Mouse (Mus musculus): Measurements from ENCODE around the gene Ice2. TPM values are rescaled to one million over a fixed set of nuclear protein-coding genes. Genes with fewer than 3 reads are reported as not detected.

Ice2 gene
- total RNA-seq, 2 experiments from 2014 or later, result 8.6 to 10.2 TPM

DNA sequence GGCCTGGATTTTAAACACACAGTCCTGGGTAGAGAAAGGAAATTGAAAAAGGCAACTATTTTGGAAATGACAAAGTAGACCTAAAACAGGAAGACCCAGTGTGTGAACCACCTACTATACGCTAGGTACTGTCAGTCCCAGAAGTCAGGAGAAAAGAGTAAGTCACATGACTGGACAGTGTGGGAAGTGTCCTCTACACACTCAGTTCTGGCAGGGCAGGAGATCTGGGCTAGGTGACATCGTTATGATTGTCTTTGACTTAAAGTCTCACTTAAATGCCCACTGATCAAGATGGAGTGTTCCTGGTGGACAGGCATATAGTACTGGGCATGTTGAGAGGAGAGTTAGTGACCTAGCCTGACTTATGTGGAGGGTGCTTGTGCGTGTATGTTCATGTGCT, 59.4 kb downstream of the Ice2 start:
- intact Hi-C loops (cut with DNase I), result no loop called here
- DNase-seq, result no peak

DNA sequence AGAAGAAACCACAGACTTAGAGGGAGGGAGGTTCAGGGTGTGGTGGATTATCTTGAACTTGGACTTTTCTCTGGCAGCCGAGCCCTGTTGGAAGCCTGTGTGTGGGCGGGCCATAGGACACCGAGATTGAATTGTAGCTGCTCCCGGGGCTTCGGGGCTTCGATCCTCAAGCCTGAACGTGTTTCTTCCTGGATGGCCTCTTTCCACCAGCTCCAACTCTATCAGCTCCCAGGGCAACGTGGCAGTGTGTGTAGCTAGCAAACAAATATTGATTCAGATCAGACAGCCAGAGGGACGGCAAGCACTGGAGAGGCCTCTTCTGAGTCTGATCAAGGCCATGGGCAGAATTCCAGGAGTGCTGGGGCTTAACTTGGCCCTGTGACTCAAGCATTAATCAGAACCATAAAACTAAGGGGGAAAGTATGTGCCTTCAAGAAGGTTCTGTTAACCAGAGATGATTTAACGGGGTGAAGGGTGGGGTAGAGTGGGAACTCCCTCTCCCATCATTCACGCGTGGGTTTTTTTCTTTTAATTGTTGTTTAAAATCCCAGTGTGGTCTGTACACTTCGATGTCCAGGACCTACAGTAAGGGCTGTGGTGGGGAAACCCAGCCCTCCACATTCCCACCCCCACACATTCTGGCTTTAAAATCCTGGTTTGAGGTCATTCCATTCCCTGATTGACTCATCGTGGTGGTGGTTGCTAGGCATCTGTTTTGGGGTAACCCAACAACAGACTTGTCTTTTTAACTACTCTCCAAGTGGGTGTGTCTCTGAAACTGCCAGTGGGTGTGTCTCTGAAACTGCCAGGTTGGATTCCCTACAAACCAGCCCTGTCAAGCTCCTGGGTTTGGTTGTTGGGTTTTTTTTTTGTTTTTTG, 60.3 kb downstream of the Ice2 start:
- peak; percentile 81 to 83 for DNase-seq
- intact Hi-C loops (cut with DNase I), result loop anchor here (2.0 kb wide), 1 partner anchor 15 kb away; no protein-coding TSS in a partner anchor

DNA sequence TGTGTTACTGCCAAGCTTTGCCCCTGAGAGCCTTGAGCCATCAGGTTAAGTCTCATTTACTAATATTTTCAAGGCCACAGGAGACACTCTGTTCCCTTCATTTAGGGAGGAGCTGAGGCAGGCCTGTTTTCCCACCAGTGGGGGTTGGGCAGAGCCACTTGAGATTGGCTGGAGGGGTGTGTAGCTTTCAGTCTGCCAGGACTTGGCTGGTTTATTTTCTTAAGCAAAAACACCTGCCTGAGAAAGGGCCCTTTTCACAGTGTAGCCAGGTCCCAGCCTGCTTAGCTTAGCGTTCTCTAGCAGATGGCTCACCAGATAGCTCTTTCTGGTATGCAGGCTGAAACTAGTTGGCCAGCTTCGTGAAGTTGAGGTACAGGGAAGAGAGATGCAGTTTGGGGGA, 61.3 kb downstream of the Ice2 start:
- DNase-seq, result peak; percentile 62
- intact Hi-C loops (cut with DNase I), result loop anchor here (2.0 kb wide), 1 partner anchor 14 kb away; no protein-coding TSS in a partner anchor

DNA sequence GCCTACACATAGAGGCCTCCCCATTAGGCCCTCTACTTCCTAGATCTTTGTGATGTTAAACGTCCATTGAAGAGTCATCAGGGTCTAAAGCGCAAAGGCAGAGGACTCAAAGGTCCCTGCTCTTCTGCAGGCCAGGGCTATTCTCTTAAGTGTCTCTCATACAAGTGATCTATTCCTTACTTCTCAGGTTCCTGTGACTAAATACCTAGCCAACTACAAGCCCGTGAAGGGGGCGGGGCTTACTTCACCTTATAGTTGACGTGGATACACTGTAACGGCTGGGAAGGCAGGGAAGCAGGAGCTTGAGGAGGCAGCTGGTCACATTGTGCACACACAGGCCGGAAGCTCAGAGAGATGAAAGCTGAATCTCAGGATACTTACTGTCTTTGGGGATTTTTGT, 62.2 kb downstream of the Ice2 start:
- intact Hi-C loops (cut with DNase I), result loop anchor here (2.0 kb wide), 1 partner anchor 13 kb away; no protein-coding TSS in a partner anchor
- no peak for DNase-seq

DNA sequence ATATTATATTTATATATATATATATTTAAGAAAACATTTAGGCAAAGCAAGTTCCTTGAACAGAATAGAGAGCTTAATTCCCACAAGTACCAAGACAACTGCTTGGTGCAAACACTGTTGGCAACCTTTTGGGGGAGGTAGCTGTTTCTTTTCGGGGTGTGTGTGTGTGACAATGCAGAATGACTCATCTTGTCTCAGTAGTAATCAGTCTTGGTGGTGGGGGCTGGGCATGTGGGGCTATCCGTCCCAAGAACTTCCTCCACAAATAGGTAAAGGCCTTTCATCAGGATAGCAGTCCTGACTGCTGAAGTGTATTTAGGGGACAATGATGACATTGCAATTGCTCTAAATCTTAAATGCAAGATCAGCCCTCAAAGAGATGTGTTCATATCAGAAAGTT, 65.3 kb downstream of the Ice2 start:
- intact Hi-C loops (cut with DNase I), result no loop called here
- no peak for DNase-seq

DNA sequence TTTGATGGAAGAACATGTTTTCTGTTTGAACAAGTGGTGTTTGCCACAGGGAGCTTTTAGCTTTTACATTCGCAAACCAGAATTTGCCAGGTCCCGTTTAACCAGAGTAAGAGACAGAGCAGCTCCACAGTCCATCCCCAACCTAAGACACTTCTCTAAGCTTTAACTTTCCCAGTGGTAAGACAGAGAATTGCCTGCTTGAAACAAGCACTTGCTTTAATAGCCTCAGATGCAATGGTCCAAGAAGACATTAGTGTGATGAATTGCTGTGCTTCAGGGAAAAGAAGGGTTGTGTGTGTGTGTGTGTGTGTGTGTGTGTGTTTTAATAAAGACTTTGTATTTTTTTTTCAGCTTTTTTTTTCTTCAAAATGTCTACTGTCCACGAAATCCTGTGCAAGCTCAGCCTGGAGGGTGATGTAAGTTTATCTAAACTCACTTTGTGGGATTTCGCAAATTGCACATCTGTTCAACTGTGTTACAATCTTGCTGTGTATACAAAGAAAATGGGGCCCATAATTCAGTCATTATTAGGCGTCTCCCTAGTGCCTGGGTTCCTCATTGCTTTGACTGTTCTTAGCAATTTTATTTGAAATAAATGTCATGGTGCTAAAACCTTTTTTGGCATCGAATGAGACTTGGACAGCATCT, 66.5 kb downstream of the Ice2 start:
- no peak for DNase-seq
- intact Hi-C loops (cut with DNase I), result no loop called here

DNA sequence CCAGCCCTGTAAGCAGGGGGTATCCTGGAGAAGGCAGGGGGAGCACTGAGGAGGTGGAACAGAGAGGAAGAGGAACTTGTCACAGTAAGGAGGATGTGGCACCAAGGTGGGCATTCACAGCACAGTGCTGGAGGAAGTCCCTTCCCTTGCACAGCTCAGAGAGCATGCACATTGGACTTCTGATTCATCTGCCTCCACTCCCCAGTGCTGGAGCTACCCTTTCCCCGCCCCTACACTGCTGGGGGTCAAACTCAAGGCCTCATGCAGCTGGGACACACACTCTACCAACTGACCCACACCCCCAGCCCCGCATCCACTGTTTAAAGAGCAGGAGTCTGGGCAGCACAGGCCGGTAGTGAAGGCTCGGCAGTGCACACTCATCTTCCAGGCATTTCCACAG, 68.4 kb downstream of the Ice2 start:
- intact Hi-C loops (cut with DNase I), result no loop called here

DNA sequence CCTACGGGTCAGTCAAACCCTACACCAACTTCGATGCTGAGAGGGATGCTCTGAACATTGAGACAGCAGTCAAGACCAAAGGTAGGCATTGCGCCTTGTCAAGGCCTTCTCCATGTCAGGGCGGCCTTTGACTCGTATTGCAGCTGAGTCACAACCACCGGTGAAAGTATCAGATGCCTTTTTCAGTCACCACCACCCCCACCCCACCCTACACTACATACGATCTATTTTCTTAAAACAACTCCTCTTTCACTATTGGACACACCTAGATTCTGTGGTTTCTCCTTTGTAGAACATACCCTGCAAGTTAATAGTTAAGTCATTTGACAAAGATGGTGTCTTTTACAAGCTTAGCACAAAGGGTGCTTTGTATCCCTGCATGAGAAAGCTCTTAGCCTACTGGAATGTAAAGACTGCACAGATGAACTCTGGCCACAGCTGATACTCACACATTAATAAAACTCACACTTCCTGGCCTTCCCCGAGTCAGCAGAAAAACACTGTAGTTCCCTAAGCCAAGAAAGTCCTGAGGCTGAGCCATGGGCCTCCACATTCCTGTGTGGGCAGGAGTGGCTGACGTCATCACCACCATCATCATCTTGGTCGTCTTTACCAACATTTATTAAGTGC, 69.7 kb downstream of the Ice2 start:
- intact Hi-C loops (cut with DNase I), result no loop called here
- DNase-seq, result no peak

More for the DNA sequence above, 68.4 kb downstream of the Ice2 start:
- DNase-seq, result no peak

DNA sequence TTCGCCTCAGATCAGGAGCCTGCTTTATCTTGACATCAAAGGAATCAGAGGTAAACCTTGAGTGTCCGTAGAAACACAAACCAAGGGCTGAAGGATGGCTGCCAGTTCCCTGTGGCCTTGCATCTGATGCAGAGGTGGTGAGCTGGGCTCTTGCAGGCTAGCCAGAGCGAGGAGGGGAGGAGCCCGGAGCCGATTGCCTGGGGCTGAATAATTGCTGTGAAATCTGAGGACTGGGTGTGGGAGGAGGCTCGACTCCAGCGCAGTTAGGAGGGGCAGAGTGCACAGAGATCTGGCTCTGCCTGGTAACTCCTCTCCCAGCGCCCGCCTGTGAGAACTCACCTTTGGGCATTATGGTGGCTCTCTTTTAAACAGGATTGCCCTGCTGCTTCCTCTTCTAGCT, 71.3 kb downstream of the Ice2 start:
- intact Hi-C loops (cut with DNase I), result no loop called here
- peak in 1 of 2 experiments; percentile 52 for DNase-seq

DNA sequence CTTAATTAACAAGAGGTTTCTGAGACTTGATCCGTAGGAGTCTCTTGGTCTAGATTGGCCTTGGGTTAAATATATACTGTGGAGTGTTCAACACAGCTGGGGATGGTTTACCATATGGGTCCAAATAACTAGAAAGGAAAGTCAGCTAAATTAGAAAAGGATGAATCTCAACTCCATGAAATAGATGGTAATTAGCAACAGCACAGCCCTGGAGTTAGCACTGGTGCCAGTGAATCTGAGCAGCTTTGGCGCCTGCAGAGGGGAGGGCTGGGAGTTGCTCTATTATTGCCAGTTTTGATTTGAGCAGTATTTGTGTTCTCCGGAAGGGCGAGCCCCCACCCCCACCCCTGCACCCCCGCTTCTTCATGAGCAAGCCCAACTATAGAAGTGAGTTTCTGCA, 72.7 kb downstream of the Ice2 start:
- intact Hi-C loops (cut with DNase I), result no loop called here
- no peak for DNase-seq

DNA sequence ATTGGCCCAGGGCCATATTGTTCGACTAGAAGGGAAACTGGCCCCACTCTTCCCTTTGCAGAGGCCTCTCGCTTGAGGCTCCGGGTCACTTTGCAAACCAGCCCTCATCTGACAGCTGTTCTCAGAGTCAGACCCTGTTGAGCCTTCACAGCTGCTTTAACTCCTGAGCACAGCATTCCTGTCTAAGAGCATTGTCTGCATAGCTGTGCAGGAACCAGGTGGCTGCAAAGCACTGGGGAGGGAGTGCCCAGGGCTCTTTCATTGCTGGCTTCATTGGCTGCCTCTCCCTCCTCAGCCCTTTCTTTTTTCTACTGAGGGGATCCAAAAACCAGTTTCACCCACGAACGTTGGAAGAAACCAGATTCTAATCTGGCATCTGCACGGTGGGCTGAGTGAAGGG, 73.2 kb downstream of the Ice2 start:
- DNase-seq, result peak in 1 of 2 experiments; percentile 48
- intact Hi-C loops (cut with DNase I), result no loop called here

DNA sequence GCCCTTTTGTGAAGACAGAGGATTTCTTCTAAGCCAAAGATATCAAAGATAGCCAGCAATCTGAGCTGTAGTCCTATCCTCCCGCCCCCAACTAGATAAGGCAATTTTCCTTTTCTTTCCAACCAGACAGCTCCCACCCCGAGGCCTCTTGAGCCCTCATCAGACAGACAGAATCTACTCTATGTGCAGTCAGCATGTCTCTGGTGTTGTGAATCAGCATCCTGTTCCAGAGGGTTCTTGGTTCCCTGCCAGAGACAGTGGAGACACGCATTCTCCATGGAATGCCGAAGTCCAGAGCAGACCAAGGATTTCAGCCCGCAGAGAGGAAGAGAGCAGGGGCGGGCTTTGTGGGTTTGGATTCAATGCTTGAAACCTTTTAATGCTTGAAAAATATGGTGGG, 75.0 kb downstream of the Ice2 start:
- peak; percentile 88 to 89 for DNase-seq
- intact Hi-C loops (cut with DNase I), result loop anchor here (2.0 kb wide), 1 partner anchor 14 kb away; no protein-coding TSS in a partner anchor

DNA sequence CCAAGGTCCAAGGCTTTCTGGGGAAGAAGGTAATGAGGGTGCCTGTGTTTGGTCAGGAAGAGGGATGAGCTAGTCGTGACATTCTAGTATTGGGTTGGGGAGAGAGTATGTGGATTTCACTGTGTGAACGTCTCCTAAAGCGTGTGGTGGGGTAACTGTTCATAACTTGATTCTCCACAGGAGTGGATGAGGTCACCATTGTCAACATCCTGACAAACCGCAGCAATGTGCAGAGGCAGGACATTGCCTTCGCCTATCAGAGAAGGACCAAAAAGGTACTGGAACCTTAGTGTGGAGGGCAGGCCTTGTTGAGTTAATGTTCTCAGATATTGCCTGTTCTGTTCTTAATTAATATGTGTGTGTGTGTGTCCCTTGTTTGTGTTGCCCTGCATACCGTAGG, 78.2 kb downstream of the Ice2 start:
- DNase-seq, result no peak
- intact Hi-C loops (cut with DNase I), result loop anchor here (5.0 kb wide), 1 partner anchor 34 kb away; no protein-coding TSS in a partner anchor

DNA sequence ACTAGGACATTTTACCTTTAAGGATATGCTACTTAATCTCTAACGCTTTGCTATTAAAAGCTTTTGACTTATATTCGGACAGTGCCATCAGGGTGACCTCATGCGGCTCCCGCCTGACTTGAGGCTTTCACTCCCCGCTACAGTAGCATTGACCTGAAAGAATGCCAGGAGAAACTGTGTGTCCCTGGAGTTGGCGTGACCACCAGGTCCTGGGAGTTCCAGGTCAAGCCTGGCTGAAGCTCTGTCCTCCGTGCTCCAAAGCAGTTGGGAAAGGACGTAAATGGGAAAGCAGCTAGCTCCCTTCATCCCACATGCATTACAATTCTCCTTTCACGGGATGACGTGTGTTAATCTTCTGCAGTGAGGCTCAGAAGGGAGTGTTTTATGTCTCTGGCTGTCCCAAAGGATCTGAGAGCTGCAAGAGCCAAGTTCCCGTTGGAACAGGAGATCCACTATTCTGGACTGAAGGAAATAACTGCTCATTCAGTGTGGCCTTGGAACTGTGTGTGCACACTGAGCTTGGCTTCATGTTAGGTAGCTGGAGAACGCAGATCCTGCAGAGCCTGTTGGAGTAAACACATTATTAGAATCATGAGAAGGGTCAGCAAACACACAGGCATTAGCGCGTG, 79.6 kb downstream of the Ice2 start:
- intact Hi-C loops (cut with DNase I), result loop anchor here (5.0 kb wide), 1 partner anchor 35 kb away; no protein-coding TSS in a partner anchor
- peak; percentile 65 to 66 for DNase-seq

DNA sequence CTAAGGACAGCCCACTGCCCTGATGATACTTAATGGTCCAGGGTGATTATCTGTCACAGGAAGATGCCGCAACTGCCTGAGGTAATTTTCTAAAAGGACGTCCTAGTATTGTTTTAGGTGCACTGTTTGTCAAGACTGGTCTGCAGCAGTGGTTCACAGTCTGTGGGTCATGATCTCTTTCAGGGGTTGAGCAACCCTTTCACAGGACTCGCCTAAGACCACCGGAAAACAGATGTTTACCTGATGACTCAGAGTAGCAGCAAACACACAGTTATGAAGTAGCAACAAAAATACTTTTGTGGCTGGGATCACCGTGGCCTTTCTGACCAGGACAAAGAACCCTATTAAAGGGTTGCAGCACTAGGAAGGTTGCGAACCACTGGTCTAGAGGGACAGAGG, 80.1 kb downstream of the Ice2 start:
- DNase-seq, result no peak
- intact Hi-C loops (cut with DNase I), result loop anchor here (5.0 kb wide), 1 partner anchor 36 kb away; no protein-coding TSS in a partner anchor

DNA sequence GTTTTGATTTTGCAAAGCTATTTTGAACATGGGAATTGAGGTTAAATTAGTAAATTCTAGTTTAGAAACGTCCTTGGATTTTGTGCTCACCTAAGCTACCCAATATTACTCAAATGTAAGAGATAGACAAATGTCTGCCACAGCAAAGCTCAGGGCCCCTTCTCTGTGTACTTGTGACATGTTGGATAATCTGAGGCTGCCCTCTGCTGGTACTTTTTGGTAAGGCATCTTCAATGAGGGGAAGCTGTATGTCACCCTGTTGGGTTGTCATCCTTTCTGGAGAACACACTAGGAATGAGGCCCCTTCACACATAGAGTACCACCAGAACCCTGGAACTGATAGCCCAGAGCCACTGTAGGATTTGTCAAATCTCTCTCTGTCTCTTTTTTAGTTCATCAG, 82.6 kb downstream of the Ice2 start:
- intact Hi-C loops (cut with DNase I), result loop anchor here (1.0 to 5.0 kb wide), 3 partner anchors 61 to 122 kb away; no protein-coding TSS in a partner anchor
- DNase-seq, result peak; percentile 89 to 94

Small RNA genes within 50 kb of the gene (microRNA-seq; reads per million reads assigned to microRNA genes)
- 0.71 to 1.7 reads per million in 2 experiments for gene Mir3109

Other genes with a start within 250 kb of the Ice2 start
- 100 to 1,000 TPM; 207 to 221 TPM for gene Anxa2, start 55.7 kb downstream of the Ice2 start, total RNA-seq (2021)

Data from heart, postnatal 10 days (tissue).